Mouse (Mus musculus) cerebellum, postnatal 4 days (tissue): ENCODE results near the gene 6430571L13Rik.

Experiments used
- DNase-seq, 2 experiments: peaks; one replicate each; pipeline ENCODE4 v3.0.0; 2022; ENCODE audit warnings: low spot score in 2 of 2, mixed read lengths in 1 of 2

The 6430571L13Rik gene

GRCm38 (mm10) chr9:107340911-107341645, 676 bp downstream of the 6430571L13Rik start:
- DNase-seq: no peak

DNA sequence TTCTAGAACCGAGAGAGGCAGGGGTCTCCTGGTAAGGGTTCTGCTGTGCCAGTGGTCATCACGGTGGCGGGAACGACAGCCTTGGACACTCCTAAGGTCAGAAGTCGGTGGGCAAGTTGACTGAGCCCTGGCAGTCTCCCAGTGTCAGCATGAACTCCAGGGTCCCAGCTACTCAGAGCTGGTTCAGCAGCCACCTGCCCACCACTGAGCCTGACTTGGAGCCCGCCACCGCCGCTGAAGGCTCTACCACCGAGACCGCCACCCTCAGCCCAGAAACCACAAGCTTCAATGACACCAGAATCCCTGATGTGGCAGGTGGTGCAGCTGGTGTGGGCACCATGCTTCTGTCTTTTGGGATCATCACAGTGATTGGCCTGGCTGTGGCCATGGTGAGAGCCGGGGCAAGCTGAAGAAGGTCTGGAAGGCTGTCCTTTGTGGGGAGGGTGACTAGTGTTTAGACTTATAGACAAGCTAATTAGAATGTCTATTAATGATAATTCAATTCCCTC, 1.9 kb downstream of the 6430571L13Rik start:
- DNase-seq: no peak

GRCm38 (mm10) chr9:107343146-107343943, 2.9 kb downstream of the 6430571L13Rik start:
- peak in 1 of 2 experiments; percentile 80 for DNase-seq

GRCm38 (mm10) chr9:107344027-107344426, 3.6 kb downstream of the 6430571L13Rik start:
- no peak for DNase-seq

DNA sequence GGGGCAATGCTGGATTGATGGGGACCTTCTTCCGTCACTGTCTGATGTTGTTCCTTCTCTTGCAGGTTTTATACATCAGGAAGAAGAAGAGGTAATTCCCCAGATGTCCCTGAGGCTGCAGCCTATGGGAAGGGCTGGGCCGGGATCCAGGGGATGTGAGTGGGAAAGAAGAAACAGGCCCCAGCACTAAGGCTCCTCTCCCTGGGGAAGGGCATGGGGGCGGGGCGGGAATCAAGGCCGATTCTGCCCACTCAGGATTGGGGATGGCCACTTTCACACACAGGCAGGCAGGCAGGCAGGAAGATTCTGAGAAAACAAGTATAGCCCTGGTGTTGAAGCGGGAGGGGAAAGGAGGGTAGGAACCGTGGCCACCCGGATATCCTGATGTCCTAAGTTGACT, 5.7 kb downstream of the 6430571L13Rik start:
- DNase-seq: no peak

DNA sequence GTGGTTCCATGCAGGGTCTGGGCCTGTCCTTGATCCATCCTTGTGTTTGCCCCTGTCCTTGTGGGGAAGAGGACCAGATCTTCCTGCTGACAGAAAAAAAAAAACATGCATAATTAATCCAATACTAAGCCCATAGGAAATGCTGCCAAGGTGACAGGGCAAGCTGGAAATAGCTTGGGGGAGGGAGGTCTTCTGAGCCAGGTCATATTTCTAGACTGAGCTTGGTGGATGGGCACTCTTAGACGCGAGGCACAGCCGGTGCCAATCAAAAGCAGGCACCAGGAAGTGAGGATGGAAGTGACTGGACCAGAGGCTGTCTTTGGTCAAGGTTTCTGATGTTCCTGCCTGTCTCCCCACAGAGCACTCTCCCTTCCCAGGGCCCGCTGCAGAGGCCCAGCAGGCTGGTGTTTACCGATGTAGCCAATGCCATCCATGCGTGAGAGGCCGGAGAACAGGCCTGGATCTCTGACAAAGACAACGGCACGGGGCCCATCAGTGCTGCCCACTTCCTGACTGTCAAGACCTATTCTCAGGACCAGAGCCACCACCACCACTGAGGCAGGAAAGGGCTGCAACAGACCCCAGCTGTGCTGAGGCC, 7.3 kb downstream of the 6430571L13Rik start:
- no peak for DNase-seq

DNA sequence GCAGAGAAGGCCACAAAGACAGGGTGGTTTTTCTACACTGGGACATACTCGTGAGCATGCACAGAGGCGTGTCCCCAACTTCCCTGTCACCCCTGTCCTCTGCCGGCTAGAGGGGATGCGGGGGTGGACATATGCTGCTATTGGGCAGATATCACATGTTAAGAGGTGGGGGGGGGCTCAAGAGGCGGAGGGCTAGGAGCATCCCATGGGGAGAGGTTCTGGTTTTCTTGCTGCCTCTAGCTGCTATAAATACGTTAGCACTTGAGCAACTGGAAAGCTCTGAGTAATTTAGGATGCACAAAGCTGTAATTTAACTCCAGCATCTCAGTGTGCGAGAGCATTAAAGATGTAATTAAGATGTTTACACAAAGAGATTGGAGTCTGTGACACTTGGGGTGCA, 8.9 kb downstream of the 6430571L13Rik start:
- no peak for DNase-seq

DNA sequence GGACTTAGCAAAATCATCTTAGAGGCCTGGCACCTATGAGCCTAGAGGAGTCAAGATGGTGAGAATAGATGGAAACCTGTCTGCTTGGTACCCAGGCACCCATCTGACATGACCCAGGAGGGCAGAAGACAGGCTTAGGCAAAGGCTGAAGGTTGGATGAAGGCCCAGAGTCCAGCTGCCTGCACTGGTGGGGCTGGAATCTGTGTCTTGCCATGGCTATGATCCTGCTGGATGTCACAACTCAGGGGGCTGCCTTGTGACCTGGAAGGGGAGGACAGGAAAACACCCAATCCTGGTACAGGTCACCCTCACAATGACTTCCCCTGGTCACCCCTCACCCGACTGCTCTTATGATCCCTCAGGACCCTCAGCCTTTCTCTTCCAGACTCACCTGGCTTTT, 14.4 kb downstream of the 6430571L13Rik start:
- no peak for DNase-seq

DNA sequence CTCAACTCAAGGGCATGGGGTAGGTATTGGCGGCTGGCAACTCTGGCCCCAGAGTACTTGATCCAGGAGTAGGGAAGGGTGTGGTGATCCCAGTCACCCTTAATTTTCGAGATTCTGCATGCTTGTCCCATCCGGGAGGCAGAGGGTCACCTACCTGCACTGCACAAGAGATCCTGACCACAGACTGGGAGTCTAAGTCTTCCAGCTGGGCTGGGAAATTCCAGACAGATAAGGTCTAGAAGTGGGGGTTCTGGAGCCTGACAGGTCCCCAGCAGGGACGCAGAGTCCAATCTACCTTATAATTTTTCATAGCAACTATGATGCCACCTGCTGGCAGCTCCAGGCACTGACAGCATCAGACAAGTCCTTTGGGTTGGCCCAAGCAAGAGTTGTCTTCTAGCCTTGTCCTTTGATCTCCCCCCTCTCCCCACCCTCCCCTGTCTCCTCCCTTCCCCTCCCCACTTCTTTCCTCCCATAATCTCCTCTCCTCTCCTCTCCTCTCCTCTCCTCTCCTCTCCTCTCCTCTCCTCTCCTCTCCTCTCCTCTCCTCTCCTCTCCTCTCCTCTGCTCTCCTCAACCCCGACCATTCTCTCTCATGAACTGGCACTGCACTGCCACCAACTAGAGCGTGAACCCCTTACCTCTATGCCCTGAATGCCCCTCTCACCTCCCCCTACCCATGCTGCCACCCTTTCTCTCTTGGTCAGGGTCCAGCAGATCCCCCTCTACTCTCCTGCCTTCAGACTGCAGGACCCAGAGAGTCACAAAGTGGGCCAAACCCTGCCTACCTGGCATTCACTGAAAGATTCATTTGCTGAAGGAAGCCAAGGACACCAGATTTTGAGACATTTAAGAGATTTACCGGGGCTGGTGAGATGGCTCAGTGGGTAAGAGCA, 15.7 kb downstream of the 6430571L13Rik start:
- peak; percentile 47 to 71 for DNase-seq

DNA sequence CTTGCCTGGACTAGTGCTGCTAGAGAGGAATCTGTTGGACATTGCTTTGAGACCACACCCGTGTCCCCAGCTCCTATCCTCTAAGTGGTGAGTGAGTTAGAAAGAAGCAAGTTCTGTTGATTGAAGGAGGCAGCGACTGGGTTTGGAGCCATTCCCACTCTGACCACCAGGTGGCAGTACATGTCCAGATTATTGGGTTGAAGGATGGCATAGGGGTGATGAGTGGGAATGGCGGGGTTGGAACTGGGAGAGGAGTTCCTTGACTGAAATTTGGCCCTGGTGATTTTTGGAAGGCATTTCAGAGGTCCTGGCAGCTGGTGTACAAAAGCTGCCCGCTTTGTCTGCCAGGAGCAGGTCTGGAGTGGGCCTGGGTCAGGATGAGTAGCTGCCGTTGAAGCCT, 17.2 kb downstream of the 6430571L13Rik start:
- peak; percentile 90 to 95 for DNase-seq

- DNase-seq: no peak
These were observed 20.6 kb downstream of the 6430571L13Rik start for GRCm38 (mm10) chr9:107360989-107361388.

- peak in 1 of 2 experiments; percentile 76 for DNase-seq
These were observed 26.2 kb downstream of the 6430571L13Rik start for GRCm38 (mm10) chr9:107366644-107367043.

DNA sequence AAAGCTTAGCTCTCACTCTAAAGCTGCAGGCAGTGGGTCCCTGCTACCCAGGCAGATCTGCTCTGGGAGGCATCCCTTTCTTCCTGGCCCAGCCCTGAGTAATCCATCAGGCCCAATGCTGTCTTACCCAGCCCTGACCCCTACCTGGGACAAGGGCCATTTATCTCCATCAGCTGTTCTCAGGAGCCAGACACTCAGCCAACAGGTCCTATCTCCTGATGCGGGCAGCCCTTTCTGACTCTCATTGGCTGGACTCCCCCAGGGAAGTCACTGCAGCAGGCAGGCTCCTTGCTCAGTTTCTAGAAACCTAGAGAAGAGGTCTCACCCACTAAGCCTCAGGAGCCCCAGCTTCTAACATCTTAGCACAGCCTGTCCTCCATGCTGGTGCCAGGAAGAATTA, 27.9 kb downstream of the 6430571L13Rik start:
- DNase-seq: no peak

GRCm38 (mm10) chr9:107369270-107370105, 29.1 kb downstream of the 6430571L13Rik start:
- no peak for DNase-seq

DNA sequence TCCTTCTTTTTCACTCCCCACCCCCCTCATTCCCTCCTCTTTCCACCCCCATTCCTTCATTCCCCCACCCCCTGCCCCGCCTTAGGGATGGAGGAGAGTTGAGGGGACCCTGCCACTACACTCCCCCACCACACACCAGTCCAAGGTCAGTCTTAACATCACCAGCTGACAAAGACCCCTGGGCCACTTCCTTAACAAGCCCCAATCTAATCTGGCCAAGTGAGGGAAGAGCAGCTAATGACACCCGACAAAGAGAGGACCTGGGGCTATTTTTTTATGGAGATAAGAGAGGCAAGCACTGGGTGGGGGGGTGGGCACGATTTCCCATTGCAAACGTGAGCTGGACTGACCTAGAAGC, 29.7 kb downstream of the 6430571L13Rik start:
- no peak for DNase-seq

GRCm38 (mm10) chr9:107372441-107372840, 32.0 kb downstream of the 6430571L13Rik start:
- DNase-seq: no peak

- DNase-seq: peak in 1 of 2 experiments; percentile 41
These were observed 34.2 kb downstream of the 6430571L13Rik start for GRCm38 (mm10) chr9:107374623-107375022.

GRCm38 (mm10) chr9:107375451-107375850, 35.0 kb downstream of the 6430571L13Rik start:
- DNase-seq: no peak

GRCm38 (mm10) chr9:107377961-107378512, 37.6 kb downstream of the 6430571L13Rik start:
- peak in 1 of 2 experiments; percentile 36 for DNase-seq

DNA sequence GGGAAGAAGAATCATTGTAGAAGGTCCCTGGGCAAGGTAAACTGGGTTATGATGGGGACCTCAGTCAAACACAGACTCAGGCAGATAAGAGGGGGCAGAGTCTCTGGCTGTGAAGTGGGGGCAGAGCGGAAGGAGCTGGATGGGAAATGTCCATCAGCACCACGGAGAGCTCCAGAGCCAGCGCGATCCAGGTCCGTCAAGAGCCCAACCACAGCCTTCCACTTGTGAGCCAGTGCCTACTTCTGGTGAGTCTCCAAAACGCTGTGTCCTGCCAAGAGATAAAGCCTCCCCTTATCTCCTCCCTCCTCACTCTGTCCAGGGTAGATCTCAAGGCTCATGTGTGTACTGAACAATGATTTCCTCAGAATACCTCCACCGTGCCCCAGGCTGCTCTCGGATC, 41.3 kb downstream of the 6430571L13Rik start:
- no peak for DNase-seq
